ENCODE assay signal across 9 mouse cellular contexts in the genomic region with DNA sequence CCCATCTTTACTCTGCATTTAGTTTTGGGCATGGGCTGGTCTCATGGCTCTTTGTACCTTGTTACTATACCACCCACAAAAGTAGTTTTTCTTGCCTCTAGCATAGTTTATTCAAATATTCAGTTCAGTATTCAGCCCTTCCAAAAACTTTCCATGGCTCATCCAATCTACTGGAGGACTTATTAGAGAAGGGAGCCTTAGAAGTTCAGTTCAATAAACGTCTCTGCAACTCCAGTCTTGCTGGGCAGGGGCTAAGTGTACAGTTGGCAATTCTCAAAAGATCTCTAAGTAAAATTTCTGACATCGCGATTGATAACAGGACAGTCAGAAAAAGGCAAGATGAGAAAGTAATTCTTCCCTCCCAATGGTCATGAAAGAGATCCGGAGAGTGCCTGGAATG. TPM values are rescaled to one million over a fixed set of nuclear protein-coding genes. Genes with fewer than 3 reads are reported as not detected.
DNase-seq lines count a peak whose midpoint lies in the region; ATAC-seq and TF ChIP-seq lines count a peak whose summit lies in the region.
"Had no signal": no experiment of that assay in that cellular context is flagged by ENCODE, and none has a peak within 500 bp of the region (broad histone marks: within the 10 kb centered on the region; RNA-seq: fewer than 3 reads in every experiment).

No protein-coding gene starts in this region.

- ATAC-seq in intestine, embryonic 15.5 days = no peak

- H3K9me3 ChIP-seq in intestine, embryonic 15.5 days = no peaks in the 10 kb centered on the region

- H3K4me2 ChIP-seq in intestine, embryonic 15.5 days (replicated peaks) = peak overlapping the region; percentile 66
- peak overlapping the region; percentile 63 for H3K4me2 ChIP-seq in myocyte (ENCODE audit: low read depth)

- no peaks in the 10 kb centered on the region; the same call in none of the 2 replicates for H3K36me3 ChIP-seq in intestine, embryonic 15.5 days
- peaks cover 27% of the 10 kb centered on the region for H3K36me3 ChIP-seq in myocyte (ENCODE audit: control insufficient read depth, insufficient read depth)

- WGBS in intestine, embryonic 15.5 days = 6% methylated on average over 4 of the region's 4 CpGs

- no peak for TF ChIP-seq CTCF in left cerebral cortex, adult 2 months (IDR thresholded peaks at IDR 0.05)
- TF ChIP-seq CTCF in embryonic fibroblast, embryonic 13.5 days (IDR thresholded peaks at IDR 0.05; ENCODE audit: borderline replicate concordance, insufficient read depth, low read length) = no peak

- H3K4me3 ChIP-seq in left cerebral cortex, adult 2 months = peak overlapping the region; percentile 37
- H3K4me3 ChIP-seq in embryonic fibroblast, embryonic 13.5 days (ENCODE audit: insufficient read depth, low read length) = peak overlapping the region; percentile 43; the same call in 1 of the 2 replicates
- peak overlapping the region; percentile 27 for H3K4me3 ChIP-seq in intestine, embryonic 15.5 days (replicated peaks)
- H3K4me3 ChIP-seq in myocyte = no peak overlapping the region

- peaks cover 4% of the 10 kb centered on the region; the same call in 1 of the 2 replicates for H3K4me1 ChIP-seq in embryonic fibroblast, embryonic 13.5 days (ENCODE audit: control insufficient read depth, insufficient read depth, low read length)
- H3K4me1 ChIP-seq in intestine, embryonic 15.5 days (replicated peaks) = peaks cover 16% of the 10 kb centered on the region

- DNase-seq in left cerebral cortex, adult 2 months (ENCODE audit: extremely low spot score in 1 of 2, low spot score in 2 of 2) = no peak
- no peak for DNase-seq in left cerebral cortex, adult 9 months (ENCODE audit: low spot score in 2 of 2)
- no peak for DNase-seq in thymus, postnatal 10 days (ENCODE audit: low spot score in 2 of 2)
- DNase-seq in layer of hippocampus, adult 11-12 months (ENCODE audit: low spot score) = no peak
- no peak for DNase-seq in adrenal gland, postnatal 10 days

- no peak for TF ChIP-seq POLR2A in embryonic fibroblast, embryonic 13.5 days (IDR thresholded peaks at IDR 0.05; ENCODE audit: low read depth, low read length)
- TF ChIP-seq POLR2A in myocyte (IDR thresholded peaks at IDR 0.05; ENCODE audit: insufficient read length, low read depth) = no peak

- no peak overlapping the region for H3K27ac ChIP-seq in left cerebral cortex, adult 2 months
- H3K27ac ChIP-seq in embryonic fibroblast, embryonic 13.5 days (ENCODE audit: insufficient read depth, low read length) = no peak overlapping the region
- no peak overlapping the region for H3K27ac ChIP-seq in intestine, embryonic 15.5 days

- H3K27me3 ChIP-seq in intestine, embryonic 15.5 days (replicated peaks) = 0 out of 2 replicates have a peak, but pooled peaks cover 3% of the 10 kb centered on the region
- no peaks in the 10 kb centered on the region for H3K27me3 ChIP-seq in myocyte (ENCODE audit: control insufficient read depth, insufficient read depth, insufficient read length)

- no peak overlapping the region for H3ac ChIP-seq in myocyte (ENCODE audit: control insufficient read depth, insufficient read length)

- intact Hi-C loops in left cerebral cortex, adult 2 months (cut with DNase I) = no loop called here

- H3K79me2 ChIP-seq in myocyte (ENCODE audit: control insufficient read depth, insufficient read depth) = peaks cover 30% of the 10 kb centered on the region

- no peak overlapping the region for H3K9ac ChIP-seq in intestine, embryonic 15.5 days

TF ChIP-seq in myocyte, 11 proteins besides CTCF, POLR2A, EP300 and RAD21:
- TF ChIP-seq MYOG (IDR thresholded peaks at IDR 0.05; ENCODE audit: control insufficient read depth in 1 of 3, insufficient read depth in 1 of 3, insufficient read length in 2 of 3, low read depth in 2 of 3) (no peak), REST (IDR thresholded peaks at IDR 0.05; ENCODE audit: insufficient read depth, insufficient read length) (no peak), POLR2AphosphoS2 (IDR thresholded peaks at IDR 0.05; ENCODE audit: insufficient read length, low read depth) (no peak), CEBPB (IDR thresholded peaks at IDR 0.05; ENCODE audit: insufficient read depth, poor library complexity, severe bottlenecking) (no peak), TCF3 (IDR thresholded peaks at IDR 0.05; ENCODE audit: insufficient read length, low read depth) (no peak), SRF (IDR thresholded peaks at IDR 0.05; ENCODE audit: control insufficient read depth, insufficient read length, low read depth) (no peak), USF1 (IDR thresholded peaks at IDR 0.05; ENCODE audit: low read depth) (no peak), E2F4 (IDR thresholded peaks at IDR 0.05; ENCODE audit: insufficient read depth) (no peak), MAX (IDR thresholded peaks at IDR 0.05; ENCODE audit: low read depth) (no peak), TCF12 (IDR thresholded peaks at IDR 0.05; ENCODE audit: insufficient read depth, poor library complexity, severe bottlenecking) (no peak), MYOD1 (IDR thresholded peaks at IDR 0.05; ENCODE audit: control insufficient read depth in 1 of 3, insufficient read length in 2 of 3, low read depth in 2 of 3) (no peak)
TF ChIP-seq in myocyte: peak in this region for 0.

RNA-seq across cellular contexts. Expression of a gene that starts 3.7 kb away (rescaled TPM):
- 10 to 100 TPM; 39.5 to 40.1 TPM for total RNA-seq in left cerebral cortex, adult 2 months (2021)
- polyA plus RNA-seq in embryonic fibroblast, embryonic 13.5 days (2011; ENCODE audit: insufficient read length, low read depth, missing spikeins) = 58.7 and 82.9 TPM in 2 replicates
- 16.6 and 20.1 TPM in 2 replicates for polyA plus RNA-seq in intestine, embryonic 15.5 days (2015; fragmentation: Nextera tagmentation; extraction: Ambion mirVana)
- polyA plus RNA-seq in myocyte (2012; fragmentation: generic; extraction: Trizol) = 15.6 TPM
- total RNA-seq in adrenal gland, postnatal 10 days (2021) = 10 to 100 TPM; 38.9 to 48.8 TPM

RNA-seq across cellular contexts. Expression of a gene that starts 8.3 kb away (rescaled TPM):
- 10 to 100 TPM; 80.5 to 89.2 TPM for total RNA-seq in left cerebral cortex, adult 2 months (2021)
- polyA plus RNA-seq in embryonic fibroblast, embryonic 13.5 days (2011; ENCODE audit: insufficient read length, low read depth, missing spikeins) = 290 TPM in 2 replicates
- 217 and 235 TPM in 2 replicates for polyA plus RNA-seq in intestine, embryonic 15.5 days (2015; fragmentation: Nextera tagmentation; extraction: Ambion mirVana)
- polyA plus RNA-seq in myocyte (2012; fragmentation: generic; extraction: Trizol) = 121 TPM
- total RNA-seq in adrenal gland, postnatal 10 days (2021) = 100 to 1,000 TPM; 111 to 122 TPM

RNA-seq across cellular contexts. Expression of a gene that starts 13.3 kb away (rescaled TPM):
- 1 to 10 TPM; 8.9 TPM for total RNA-seq in left cerebral cortex, adult 2 months (2021)
- 0.60 TPM in 1 of 2 replicates, not detected in the other for polyA plus RNA-seq in embryonic fibroblast, embryonic 13.5 days (2011; ENCODE audit: insufficient read length, low read depth, missing spikeins)
- polyA plus RNA-seq in intestine, embryonic 15.5 days (2015; fragmentation: Nextera tagmentation; extraction: Ambion mirVana) = 0.05 TPM in 1 of 2 replicates, not detected in the other
- 0.62 TPM for polyA plus RNA-seq in myocyte (2012; fragmentation: generic; extraction: Trizol)
- total RNA-seq in adrenal gland, postnatal 10 days (2021) = 1 to 10 TPM in 1 of 2 experiments, under 1 TPM in 1; 0.69 to 1.3 TPM
- polyA plus RNA-seq: inflammation-experienced regulatory T-cells, adult 6 months had no signal
